Mouse (Mus musculus) megakaryocyte-erythroid progenitor cell, adult 5-6 weeks (primary cell): ENCODE results near the gene C530008M17Rik. TPM values are rescaled to one million over a fixed set of nuclear protein-coding genes. Genes with fewer than 3 reads are reported as not detected.

Experiments
- ATAC-seq: replicated peaks from 2 replicates; pipeline ENCODE4 v1.8.0; 2016; ENCODE audit warnings: mild to moderate bottlenecking, inconsistent platforms; ENCODE audit not compliant: severe bottlenecking, poor library complexity, low FRiP score, low TSS enrichment
- total RNA-seq, 2 experiments: library from RNA; stranded (forward) in 1 of 2; stranded (reverse) in 1 of 2; fragments of 200-1000, 215-1000 nt in 1 of 2; fragments of >200 nt in 1 of 2; fragmentation: Nextera tagmentation in 1 of 2; gene quantifications; 2 replicates each; pipeline ENCODE4 v1.2.3; 2014 to 2017

The C530008M17Rik gene
- total RNA-seq, 2 experiments from 2014 or later = 11.9 to 38.6 TPM

DNA sequence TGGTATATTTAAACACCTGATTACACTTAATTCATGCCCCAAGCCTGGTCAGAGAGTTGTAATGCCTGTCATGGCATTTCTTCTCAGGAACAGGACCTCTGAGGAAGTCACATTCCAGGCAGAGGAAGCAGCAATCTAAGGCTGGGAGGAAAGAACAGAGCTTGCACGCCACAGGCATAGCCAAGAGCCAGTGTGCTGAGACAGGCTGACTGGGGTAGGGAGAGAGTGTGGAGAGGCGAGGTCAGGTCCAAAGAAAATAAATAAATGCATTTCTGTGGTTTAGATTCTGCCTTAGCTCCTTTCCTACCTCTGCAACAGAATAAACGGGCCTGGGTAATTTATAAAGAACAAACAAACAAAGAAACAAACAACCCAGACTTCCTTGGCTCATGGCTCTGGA, 104.0 kb downstream of the C530008M17Rik start:
- ATAC-seq = no peak

DNA sequence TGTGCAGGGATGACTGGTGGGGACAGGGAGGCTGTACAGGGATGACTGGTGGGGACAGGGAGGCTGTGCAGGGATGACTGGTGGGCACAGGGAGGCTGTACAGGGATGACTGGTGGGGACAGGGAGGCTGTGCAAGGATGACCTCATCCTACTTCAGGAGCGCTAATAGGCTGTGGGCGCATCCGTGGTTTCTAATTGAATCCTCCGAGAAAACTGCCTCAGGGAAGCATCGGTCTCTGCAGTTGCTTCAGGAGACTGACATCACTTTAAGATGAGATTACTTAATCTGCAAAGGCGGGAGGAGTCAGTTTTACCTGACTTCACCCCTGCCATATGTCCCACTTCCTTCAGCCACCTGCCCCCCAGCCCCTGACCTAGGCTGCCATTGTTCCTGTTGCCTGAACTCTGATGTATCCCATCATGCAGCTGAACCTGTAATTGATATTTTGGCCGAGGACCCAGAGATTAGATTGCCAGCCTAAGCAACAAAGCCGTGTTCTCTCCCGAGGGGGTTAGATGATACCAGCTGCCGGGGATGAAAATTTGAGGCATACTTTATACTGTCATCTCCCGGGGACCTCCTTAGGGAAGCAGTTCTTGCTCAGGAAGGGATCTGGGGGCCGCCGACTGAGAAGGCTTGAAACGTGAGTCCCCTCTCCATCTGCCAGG, 105.9 kb downstream of the C530008M17Rik start:
- no peak for ATAC-seq

GRCm38 (mm10) chr5:76763148-76763701, 106.9 kb downstream of the C530008M17Rik start:
- no peak for ATAC-seq

- no peak for ATAC-seq
These were observed 107.4 kb downstream of the C530008M17Rik start for GRCm38 (mm10) chr5:76763731-76764130.

DNA sequence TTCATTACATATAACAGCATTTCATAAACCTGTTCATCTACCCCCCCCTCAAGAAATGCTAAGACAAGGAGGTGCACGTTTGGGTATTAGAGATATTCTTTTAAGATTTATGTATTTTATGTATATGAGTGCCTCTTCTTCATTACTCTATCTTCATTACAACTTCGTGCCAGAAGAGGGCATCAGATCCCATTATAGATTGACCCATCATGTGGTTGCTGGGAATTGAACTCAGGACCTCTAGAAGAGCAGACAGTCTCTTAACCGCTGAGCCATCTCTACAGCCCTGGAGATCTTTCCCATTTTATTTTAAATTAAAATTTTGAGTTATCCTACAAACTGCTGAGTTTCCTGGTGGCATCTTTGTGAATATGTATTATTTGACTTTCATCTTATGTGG, 112.7 kb downstream of the C530008M17Rik start:
- no peak for ATAC-seq

- no peak for ATAC-seq
These were observed 113.3 kb downstream of the C530008M17Rik start for GRCm38 (mm10) chr5:76769572-76769971.

GRCm38 (mm10) chr5:76771371-76771770, 115.1 kb downstream of the C530008M17Rik start:
- no peak for ATAC-seq

DNA sequence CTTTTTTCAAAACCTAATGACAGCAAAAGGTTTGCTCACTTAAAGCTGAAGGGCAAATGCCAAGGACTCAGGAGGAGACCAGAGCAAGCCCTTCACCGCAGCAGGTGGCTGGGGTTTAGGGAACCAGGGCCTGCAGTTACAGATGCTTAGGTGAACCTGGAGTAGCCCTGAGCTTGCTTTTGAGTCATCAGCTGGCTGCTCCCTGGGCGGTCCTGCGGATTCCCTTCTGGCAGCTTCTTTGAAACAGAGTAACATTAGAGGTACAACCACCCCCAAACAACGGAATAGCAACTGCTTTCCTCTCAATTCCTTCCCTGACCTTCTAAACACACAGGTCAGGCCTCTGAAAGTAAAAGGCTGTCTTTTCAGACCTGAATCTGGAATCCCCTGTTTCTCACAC, 116.5 kb downstream of the C530008M17Rik start:
- ATAC-seq = no peak

- no peak for ATAC-seq
These were observed 117.3 kb downstream of the C530008M17Rik start for GRCm38 (mm10) chr5:76773492-76774158.

GRCm38 (mm10) chr5:76779094-76779615, 122.8 kb downstream of the C530008M17Rik start:
- peak; percentile 94 for ATAC-seq

GRCm38 (mm10) chr5:76781943-76782342, 125.6 kb downstream of the C530008M17Rik start:
- ATAC-seq = no peak

- ATAC-seq = no peak
These were observed 126.2 kb downstream of the C530008M17Rik start for GRCm38 (mm10) chr5:76782414-76783103.

DNA sequence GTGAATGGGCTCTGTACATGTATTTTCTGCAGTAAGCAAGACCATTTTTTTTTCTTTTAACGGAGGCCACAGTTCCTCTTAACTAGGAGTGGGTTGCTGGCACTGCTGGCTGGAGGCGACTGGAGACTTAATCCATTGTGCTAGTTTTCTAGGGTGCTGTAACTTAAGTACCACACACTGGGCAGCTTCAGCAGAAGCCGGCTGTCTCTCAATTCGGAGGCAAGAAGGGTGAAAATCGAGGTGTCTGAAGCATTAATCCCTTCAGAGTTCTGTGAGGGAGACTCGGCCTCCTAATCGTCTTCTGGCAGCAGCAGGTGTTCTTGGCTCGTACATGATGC, 126.8 kb downstream of the C530008M17Rik start:
- no peak for ATAC-seq

- ATAC-seq = no peak
These were observed 127.9 kb downstream of the C530008M17Rik start for GRCm38 (mm10) chr5:76784151-76784723.

DNA sequence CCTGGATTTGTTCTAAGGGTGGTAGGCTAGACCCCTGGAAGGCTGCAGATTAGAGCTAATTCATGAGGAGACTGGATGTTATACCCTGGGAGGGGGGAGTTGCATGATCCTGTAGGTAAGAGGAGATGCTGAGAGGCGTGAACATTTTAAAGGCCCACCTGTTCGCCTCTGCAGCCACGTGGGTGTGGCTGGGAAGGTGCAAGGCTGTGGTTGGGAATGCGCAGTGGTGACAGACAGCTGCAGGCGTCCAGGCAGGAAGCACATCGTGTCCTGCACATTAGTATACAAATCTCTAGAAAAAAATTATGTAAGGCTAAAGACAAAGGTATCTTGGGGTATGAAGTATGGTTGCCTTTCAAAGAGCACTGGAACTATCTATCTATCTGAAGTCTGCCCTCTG, 128.7 kb downstream of the C530008M17Rik start:
- ATAC-seq = no peak

DNA sequence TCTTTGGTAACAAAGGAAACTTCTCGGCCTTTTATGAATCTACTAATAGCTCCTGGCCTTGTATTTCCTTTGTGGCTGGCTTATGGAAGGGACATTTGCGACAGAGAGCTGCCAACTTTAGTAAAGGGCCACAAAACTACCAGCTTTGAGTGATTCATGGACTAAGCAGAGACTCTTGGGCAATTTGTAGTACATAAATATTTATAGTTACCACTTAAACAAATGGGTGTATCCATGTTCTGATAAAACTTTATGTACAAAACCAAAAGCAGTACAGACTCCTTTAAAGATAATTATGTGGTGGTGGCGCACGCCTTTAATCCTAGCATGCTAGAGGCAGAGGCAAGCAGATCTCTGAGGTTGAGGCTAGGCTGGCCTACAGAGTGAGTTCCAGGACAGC, 133.6 kb downstream of the C530008M17Rik start:
- ATAC-seq = no peak

DNA sequence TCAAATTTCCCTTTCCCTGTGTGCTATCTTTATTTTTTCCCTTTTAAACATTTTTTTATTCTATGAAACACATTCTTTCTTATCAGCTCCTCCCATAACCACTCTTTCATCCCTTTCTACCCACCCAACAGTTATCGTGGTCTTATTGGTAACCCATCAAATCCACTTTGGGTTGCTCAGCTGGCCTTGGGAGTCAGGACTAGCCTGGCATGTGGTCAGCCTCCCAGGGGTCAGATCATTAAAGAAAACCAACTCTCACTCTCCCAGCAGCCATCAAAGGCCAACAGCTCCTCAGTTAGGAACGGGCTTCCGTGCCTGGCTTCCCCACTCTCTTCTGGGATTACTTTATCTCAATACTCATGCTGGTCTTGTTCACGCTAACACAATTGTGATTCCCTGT, 135.0 kb downstream of the C530008M17Rik start:
- no peak for ATAC-seq

- no peak for ATAC-seq
These were observed 136.4 kb downstream of the C530008M17Rik start for GRCm38 (mm10) chr5:76792720-76793119.

DNA sequence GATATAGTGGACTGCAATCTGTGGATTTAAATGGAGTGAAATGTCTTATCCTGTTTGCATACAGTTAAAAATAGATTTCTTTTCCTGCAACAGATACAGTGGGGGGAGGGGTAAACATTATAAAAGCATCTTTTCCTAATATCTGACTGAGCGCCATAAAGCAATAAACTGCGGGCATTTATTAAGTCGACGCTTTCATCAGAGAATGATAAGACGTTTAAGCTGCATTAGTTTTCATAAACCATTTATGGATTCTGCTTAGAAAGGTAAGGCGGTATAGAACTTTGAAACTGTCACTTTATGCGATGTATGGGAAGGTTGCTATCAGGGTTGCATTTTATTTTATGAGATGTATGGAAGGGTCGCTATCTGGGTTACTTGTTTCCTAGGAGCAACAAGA, 141.7 kb downstream of the C530008M17Rik start:
- no peak for ATAC-seq

DNA sequence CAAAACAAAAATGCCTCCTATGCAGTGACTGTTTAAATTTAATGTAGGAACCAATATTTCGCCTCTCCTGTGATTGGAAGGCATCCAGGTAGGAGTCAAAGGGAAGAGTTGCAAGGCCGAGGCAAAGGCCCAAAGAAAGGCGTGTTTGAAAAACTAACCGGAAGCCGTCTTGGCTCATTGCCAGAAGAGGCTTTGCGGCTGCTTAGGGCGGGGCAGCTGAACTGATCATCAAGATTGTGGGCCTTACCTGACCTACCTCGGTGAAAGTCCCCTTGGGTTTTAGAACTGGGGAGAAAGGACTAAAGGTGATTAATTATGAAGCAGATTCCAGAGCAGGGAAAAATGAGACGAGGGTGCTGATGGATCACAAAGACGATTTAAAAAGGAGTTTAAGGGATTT, 143.2 kb downstream of the C530008M17Rik start:
- peak; percentile 50; the same call in 1 of the 2 replicates for ATAC-seq
